Mouse (Mus musculus) midbrain, postnatal 0 days (tissue): ENCODE data around the gene Tox2. TPM values are rescaled to one million over a fixed set of nuclear protein-coding genes. Genes with fewer than 3 reads are reported as not detected.

Experiments
- ATAC-seq: fragments of 200-750 bp; cut with Nextera tagmentation; 2 replicates; pipeline ENCODE4 v1.8.0; 2017; ENCODE audit warnings: moderate number of reproducible peaks, mild to moderate bottlenecking, moderate TSS enrichment, moderate library complexity; ENCODE audit not compliant: low FRiP score
- DNase-seq: peaks from one replicate; pipeline ENCODE4 v3.0.0-alpha.2; 2015; ENCODE audit warnings: low spot score
- H3K27ac ChIP-seq: fragments of 300-500 bp; sonication (generic); 2 replicates; pipeline ENCODE4 v1.5.1; 2014; ENCODE audit warnings: low read depth, mild to moderate bottlenecking, low read length, mixed read lengths
- H3K27me3 ChIP-seq: fragments of 300-500 bp; sonication (generic); 2 replicates; pipeline ENCODE4 v1.6.1; 2014; ENCODE audit warnings: low read length, control low read depth, mixed read lengths; ENCODE audit not compliant: insufficient read depth
- H3K36me3 ChIP-seq: fragments of 300-500 bp; sonication (generic); 2 replicates; pipeline ENCODE4 v1.6.1; 2014; ENCODE audit warnings: low read length, control low read depth, mixed read lengths; ENCODE audit not compliant: insufficient read depth
- H3K4me1 ChIP-seq: fragments of 300-500 bp; sonication (generic); 2 replicates; pipeline ENCODE4 v1.6.1; 2014; ENCODE audit warnings: mild to moderate bottlenecking, control low read depth, antibody characterized with exemption, low read length, mixed read lengths; ENCODE audit not compliant: insufficient read depth
- H3K4me2 ChIP-seq: fragments of 300-500 bp; sonication (generic); 2 replicates; pipeline ENCODE4 v1.6.1; 2014; ENCODE audit warnings: low read depth, mild to moderate bottlenecking, low read length, mixed read lengths; ENCODE audit not compliant: poor library complexity, severe bottlenecking
- H3K4me3 ChIP-seq: fragments of 300-500 bp; sonication (generic); 2 replicates; pipeline ENCODE4 v1.5.1; 2014; ENCODE audit warnings: low read depth, mild to moderate bottlenecking, low read length, moderate library complexity
- H3K9ac ChIP-seq: fragments of 300-500 bp; sonication (generic); replicated peaks from 2 replicates; pipeline ENCODE4 v1.6.1; 2014; ENCODE audit warnings: mild to moderate bottlenecking, low read length, moderate library complexity, mixed read lengths; ENCODE audit not compliant: poor library complexity, severe bottlenecking
- H3K9me3 ChIP-seq: fragments of 300-500 bp; sonication (generic); 2 replicates; pipeline ENCODE4 v1.6.1; 2016; ENCODE audit warnings: low read length, control low read depth
- CTCF ChIP-seq: IDR thresholded peaks from 2 replicates; pipeline ENCODE4 v1.5.1; 2016; ENCODE audit warnings: antibody characterized with exemption, mild to moderate bottlenecking
- WGBS: fragments of 180-500 bp; shearing (Covaris S2); extraction: QIAGEN DNeasy Blood & Tissue Kit; methylation state at CpG from one replicate; pipeline ENCODE4 v1.1.7; 2014; 5-methylcytosine and 5-hydroxymethylcytosine counted together
- polyA plus RNA-seq: library from polyadenylated mRNA; unstranded; fragments of >200 nt; fragmentation: Nextera tagmentation; extraction: Ambion mirVana; gene quantifications from 2 replicates; pipeline ENCODE4 v1.2.1, GENCODE M21; 2015
- total RNA-seq: library from RNA; depleted of rRNA; stranded (reverse); fragments of >200 nt; gene quantifications from 2 replicates; pipeline ENCODE4 v1.2.3, GENCODE M21; 2014

The Tox2 gene
- total and polyA plus RNA-seq, 2 experiments from 2014 or later: 7.6 to 64.7 TPM

GRCm38 (mm10) chr2:163236057-163236456 is 33.1 kb downstream of the Tox2 start:
- Histone ChIP-seq H3K36me3 (no peaks in the 10 kb centered on the region), H3K27ac (no peak overlapping the region), H3K4me1 (0 out of 2 replicates have a peak, but pooled peaks cover 3% of the 10 kb centered on the region), H3K9me3 (no peaks in the 10 kb centered on the region), H3K9ac (no peak overlapping the region), H3K27me3 (no peaks in the 10 kb centered on the region), H3K4me2 (no peak overlapping the region), H3K4me3 (no peak overlapping the region)
- DNase-seq (peak; percentile 69), ATAC-seq (no peak)
- WGBS: 46% methylated on average over 7 of the region's 7 CpGs
- no peak for TF ChIP-seq CTCF

GRCm38 (mm10) chr2:163237999-163238529 is 35.1 kb downstream of the Tox2 start:
- H3K36me3 ChIP-seq: no peaks in the 10 kb centered on the region
- no peak for TF ChIP-seq CTCF
- no peak overlapping the region for H3K4me2 ChIP-seq
- no peak overlapping the region for H3K9ac ChIP-seq
- no peak; the same call in 1 of the 2 replicates for ATAC-seq
- DNase-seq: peak; percentile 70
- no peak overlapping the region for H3K27ac ChIP-seq
- H3K27me3 ChIP-seq: no peaks in the 10 kb centered on the region
- H3K4me3 ChIP-seq: no peak overlapping the region
- no peaks in the 10 kb centered on the region for H3K9me3 ChIP-seq
- 65% methylated on average over 12 of the region's 12 CpGs for WGBS
- no peaks in the 10 kb centered on the region for H3K4me1 ChIP-seq

- WGBS: 41% methylated on average over 8 of the region's 8 CpGs
- H3K27me3 ChIP-seq: no peaks in the 10 kb centered on the region
- DNase-seq (no peak), ATAC-seq (no peak)
- H3K4me1 ChIP-seq: no peaks in the 10 kb centered on the region
- no peaks in the 10 kb centered on the region for H3K9me3 ChIP-seq
- TF ChIP-seq CTCF: no peak
- H3K9ac ChIP-seq: no peak overlapping the region; the same call in 1 of the 2 replicates
- no peak overlapping the region for H3K4me3 ChIP-seq
- no peak overlapping the region for H3K27ac ChIP-seq
- no peaks in the 10 kb centered on the region for H3K36me3 ChIP-seq
- no peak overlapping the region for H3K4me2 ChIP-seq
Observed at GRCm38 (mm10) chr2:163239945-163240344, 37.0 kb downstream of the Tox2 start.

- no peak overlapping the region for H3K27ac ChIP-seq
- no peak overlapping the region for H3K9ac ChIP-seq
- H3K36me3 ChIP-seq: no peaks in the 10 kb centered on the region
- no peaks in the 10 kb centered on the region for H3K4me1 ChIP-seq
- TF ChIP-seq CTCF: no peak
- no peaks in the 10 kb centered on the region for H3K27me3 ChIP-seq
- WGBS: 33% methylated on average over 5 of the region's 5 CpGs
- no peaks in the 10 kb centered on the region for H3K9me3 ChIP-seq
- no peak overlapping the region for H3K4me2 ChIP-seq
- ATAC-seq (no peak), DNase-seq (no peak)
- H3K4me3 ChIP-seq: no peak overlapping the region
Observed at GRCm38 (mm10) chr2:163241867-163242266, 38.9 kb downstream of the Tox2 start.

GRCm38 (mm10) chr2:163243917-163244852 is 41.3 kb downstream of the Tox2 start:
- DNase-seq (no peak), ATAC-seq (no peak)
- H3K9me3 ChIP-seq: no peaks in the 10 kb centered on the region
- no peak overlapping the region for H3K9ac ChIP-seq
- WGBS: 33% methylated on average over 12 of the region's 12 CpGs
- no peaks in the 10 kb centered on the region for H3K27me3 ChIP-seq
- no peaks in the 10 kb centered on the region for H3K4me1 ChIP-seq
- no peak overlapping the region for H3K4me3 ChIP-seq
- 0 out of 2 replicates have a peak, but pooled peaks have one; percentile 8 for TF ChIP-seq CTCF
- H3K27ac ChIP-seq: peak overlapping the region; percentile 57; the same call in 1 of the 2 replicates
- H3K4me2 ChIP-seq: no peak overlapping the region
- no peaks in the 10 kb centered on the region for H3K36me3 ChIP-seq

GRCm38 (mm10) chr2:163248912-163249311 is 46.0 kb downstream of the Tox2 start:
- Histone ChIP-seq H3K36me3 (no peaks in the 10 kb centered on the region), H3K27ac (no peak overlapping the region), H3K4me1 (no peaks in the 10 kb centered on the region), H3K4me2 (no peak overlapping the region), H3K27me3 (no peaks in the 10 kb centered on the region), H3K9me3 (no peaks in the 10 kb centered on the region), H3K9ac (no peak overlapping the region), H3K4me3 (no peak overlapping the region)
- DNase-seq (no peak), ATAC-seq (no peak)
- TF ChIP-seq CTCF: no peak
- WGBS: 86% methylated on average over 7 of the region's 7 CpGs
